Mouse (Mus musculus) liver, embryonic 14.5 days (tissue): ENCODE measurements at regions not wholly inside any gene's neighbourhood (a gene's known extent, or its start where the extent isn't known, plus 50 kb on each side); places are given as distances from the start of the nearest gene placed in this dataset.

ENCODE experiments used
- CTCF ChIP-seq: IDR thresholded peaks from 2 replicates; pipeline ENCODE4 v1.5.1; 2016; ENCODE audit warnings: antibody characterized with exemption, low read depth, control low read depth
- EP300 ChIP-seq: IDR thresholded peaks from 2 replicates; pipeline ENCODE4 v1.6.1; 2016; ENCODE audit warnings: antibody characterized with exemption, low read depth

GRCm38 (mm10) chr12:77071700-77072099 is 109.7 kb upstream of the Max start:
- TF ChIP-seq CTCF (no peak), EP300 (no peak)
